Mouse (Mus musculus): ENCODE measurements around the gene Bri3bp. TPM values are rescaled to one million over a fixed set of nuclear protein-coding genes. Genes with fewer than 3 reads are reported as not detected.
"Not testable (repeated sequence)": the region's sequence is repeated elsewhere in the genome, so short reads cannot be mapped to it uniquely, and the experiment has no call there.

Gene Bri3bp
- polyA plus RNA-seq, 1 experiment from 2014 or later, result 49.3 TPM

DNA sequence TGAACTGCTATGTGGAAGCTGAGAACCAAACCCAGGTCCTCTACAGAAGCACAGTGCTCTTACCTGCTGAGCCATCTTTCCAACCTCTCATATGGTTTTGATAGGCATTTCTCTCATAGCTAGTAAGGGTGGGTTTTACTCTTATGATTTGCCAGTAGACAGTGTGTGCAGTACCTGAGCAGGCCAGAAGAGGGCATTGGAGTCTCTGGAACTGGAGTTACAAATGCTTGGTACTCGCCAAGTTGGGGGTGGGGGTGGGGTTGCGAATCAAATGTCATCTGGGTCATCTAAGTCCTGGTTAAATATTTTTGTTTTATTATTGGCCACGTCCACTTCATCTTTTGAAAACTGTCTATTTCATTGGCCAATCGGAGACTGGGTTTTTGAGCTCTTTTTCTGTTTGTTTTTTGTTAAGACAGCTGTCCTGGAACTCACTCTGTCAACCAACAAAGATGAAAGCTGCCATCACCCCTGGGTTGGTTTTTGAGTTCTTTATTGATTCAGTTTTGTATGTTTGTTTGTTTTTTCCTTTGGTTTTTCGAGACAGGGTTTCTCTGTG, 29.3 kb upstream of the Bri3bp start:
- Histone ChIP-seq H3K36me3 (peaks cover 36% of the 10 kb centered on the region), H3K9ac (no peak overlapping the region), H3K9me3 (replicated peaks) (no peaks in the 10 kb centered on the region), H3K27me3 (replicated peaks) (no peaks in the 10 kb centered on the region), H3K4me1 (replicated peaks) (peaks cover 18% of the 10 kb centered on the region), H3K4me3 (no peak overlapping the region), H3K4me2 (no peak overlapping the region), H3K27ac (ENCODE audit: poor library complexity, severe bottlenecking) (no peak overlapping the region)
- 60% methylated on average over 5 of the region's 5 CpGs for WGBS
- ATAC-seq (ENCODE audit: insufficient number of reproducible peaks, low FRiP score), result no peak

DNA sequence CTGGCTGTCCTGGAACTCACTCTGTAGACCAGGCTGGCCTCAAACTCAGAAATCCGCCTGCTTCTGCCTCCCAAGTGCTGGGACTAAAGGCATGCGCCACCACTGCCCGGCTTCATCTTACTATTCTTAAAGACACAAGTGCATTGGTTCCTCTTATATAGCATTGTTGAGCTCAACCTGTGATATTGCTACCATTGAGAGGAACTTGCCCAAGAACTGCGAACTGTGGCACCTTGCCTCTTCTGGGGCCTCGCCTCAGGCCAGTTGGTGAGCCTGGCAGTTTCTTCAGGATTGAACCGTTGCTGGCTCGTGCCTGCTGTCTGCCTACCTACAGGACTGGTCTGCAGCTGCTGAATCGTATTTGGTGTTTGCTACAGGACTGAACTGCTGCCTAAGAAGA, 28.8 kb upstream of the Bri3bp start:
- H3K27ac ChIP-seq (ENCODE audit: poor library complexity, severe bottlenecking); H3K27me3 ChIP-seq (replicated peaks); H3K9ac ChIP-seq; ATAC-seq (ENCODE audit: insufficient number of reproducible peaks, low FRiP score); H3K4me2 ChIP-seq; H3K4me3 ChIP-seq; H3K9me3 ChIP-seq (replicated peaks): not testable (repeated sequence)
- peaks cover 41% of the 10 kb centered on the region for H3K36me3 ChIP-seq
- peaks cover 13% of the 10 kb centered on the region for H3K4me1 ChIP-seq (replicated peaks)
- 84% methylated on average over 8 of the region's 8 CpGs for WGBS

DNA sequence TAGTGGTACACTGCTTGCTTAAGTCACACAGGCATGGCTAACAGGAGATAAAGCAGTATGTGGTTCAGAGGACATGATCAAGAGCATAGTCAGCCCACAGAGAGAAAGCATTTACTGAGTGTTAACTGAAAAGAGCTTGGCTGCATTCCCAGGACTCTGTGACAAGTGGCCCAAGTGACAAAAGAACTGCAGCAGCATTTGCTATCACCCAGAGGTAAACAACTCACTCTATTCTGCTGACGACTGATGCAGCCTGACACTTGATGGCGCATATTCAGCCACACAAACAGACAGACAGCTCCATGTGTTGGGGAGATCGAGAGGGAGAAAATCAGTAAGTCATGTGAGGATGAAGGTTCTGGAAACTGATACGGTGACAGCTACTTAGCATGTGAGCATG, 27.6 kb upstream of the Bri3bp start:
- peaks cover 53% of the 10 kb centered on the region for H3K36me3 ChIP-seq
- H3K4me1 ChIP-seq (replicated peaks), result peaks cover 9% of the 10 kb centered on the region; the same call in 1 of the 2 replicates
- peak; percentile 16; the same call in 1 of the 2 replicates for ATAC-seq (ENCODE audit: insufficient number of reproducible peaks, low FRiP score)
- no peak overlapping the region for H3K4me2 ChIP-seq
- 49% methylated on average over 4 of the region's 4 CpGs for WGBS
- no peak overlapping the region for H3K4me3 ChIP-seq
- no peaks in the 10 kb centered on the region for H3K27me3 ChIP-seq (replicated peaks)
- no peaks in the 10 kb centered on the region for H3K9me3 ChIP-seq (replicated peaks)
- H3K27ac ChIP-seq (ENCODE audit: poor library complexity, severe bottlenecking), result peak overlapping the region; percentile 36; the same call in 1 of the 2 replicates
- H3K9ac ChIP-seq, result no peak overlapping the region

DNA sequence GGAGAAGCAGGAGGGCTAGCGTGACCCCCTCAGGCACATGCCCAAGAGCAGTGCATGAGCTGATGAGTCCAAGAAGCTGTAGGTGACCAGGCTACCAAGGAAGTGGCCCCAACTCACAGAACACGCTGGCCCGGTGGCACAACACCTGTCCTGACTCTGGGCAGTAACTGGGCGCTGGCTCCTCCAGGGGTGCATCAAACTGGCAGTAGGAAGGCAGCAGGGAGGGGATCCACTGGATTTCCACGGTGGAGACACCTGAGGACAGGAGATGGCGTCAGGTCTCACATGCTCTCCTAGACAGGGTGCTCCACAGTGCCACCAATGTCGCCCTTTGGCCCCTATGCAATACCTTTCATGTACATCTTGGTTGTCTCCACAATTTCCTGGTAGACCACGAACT, 25.2 kb upstream of the Bri3bp start:
- 92% methylated on average over 8 of the region's 8 CpGs for WGBS
- H3K9me3 ChIP-seq (replicated peaks), result no peaks in the 10 kb centered on the region
- no peak overlapping the region for H3K27ac ChIP-seq (ENCODE audit: poor library complexity, severe bottlenecking)
- no peak overlapping the region for H3K4me3 ChIP-seq
- H3K36me3 ChIP-seq, result peaks cover 74% of the 10 kb centered on the region
- no peak overlapping the region for H3K4me2 ChIP-seq
- no peaks in the 10 kb centered on the region for H3K27me3 ChIP-seq (replicated peaks)
- ATAC-seq (ENCODE audit: insufficient number of reproducible peaks, low FRiP score), result no peak
- H3K9ac ChIP-seq, result no peak overlapping the region
- no peaks in the 10 kb centered on the region for H3K4me1 ChIP-seq (replicated peaks)

DNA sequence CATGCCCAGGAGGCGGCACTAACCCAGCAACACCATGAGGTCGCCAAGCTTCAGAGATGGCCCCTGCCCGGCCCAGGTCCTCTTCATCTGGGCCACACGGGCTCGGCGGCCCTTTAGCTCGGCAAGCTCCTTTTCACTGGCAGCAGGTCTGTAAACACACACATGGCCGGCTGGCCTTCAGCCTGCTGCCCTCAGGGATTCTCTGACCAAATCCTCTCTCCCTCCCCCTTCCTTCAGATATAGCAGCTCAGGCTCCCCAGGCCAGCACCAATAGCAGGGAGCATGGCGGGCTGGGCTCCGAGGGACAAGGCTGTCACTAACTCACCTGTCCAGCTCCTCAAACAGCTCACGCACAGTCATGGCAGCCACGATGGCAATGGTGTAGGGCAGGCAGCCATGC, 22.7 kb upstream of the Bri3bp start:
- ATAC-seq (ENCODE audit: insufficient number of reproducible peaks, low FRiP score), result no peak
- no peak overlapping the region for H3K4me3 ChIP-seq
- 89% methylated on average over 12 of the region's 12 CpGs for WGBS

DNA sequence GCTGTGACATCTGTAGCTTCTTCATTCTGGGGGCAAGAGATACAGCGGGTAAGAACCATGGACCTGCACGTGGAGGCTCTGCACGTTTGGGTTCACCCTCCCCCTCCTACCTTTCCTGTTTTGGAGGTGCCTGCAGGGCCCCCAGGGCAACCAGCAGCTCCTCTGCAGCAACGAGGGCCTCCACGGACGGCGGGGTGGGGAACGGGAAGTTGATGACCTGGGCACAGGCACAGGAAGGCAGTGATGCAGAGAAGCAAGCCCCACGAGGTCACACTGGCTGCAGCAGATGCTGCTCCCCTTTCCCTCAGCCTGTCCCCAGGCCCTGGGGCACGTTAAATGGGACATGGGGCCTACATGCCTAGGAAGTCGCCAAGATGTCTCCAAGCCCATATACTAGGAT, 22.2 kb upstream of the Bri3bp start:
- no peaks in the 10 kb centered on the region for H3K4me1 ChIP-seq (replicated peaks)
- no peaks in the 10 kb centered on the region for H3K9me3 ChIP-seq (replicated peaks)
- H3K27me3 ChIP-seq (replicated peaks), result no peaks in the 10 kb centered on the region
- H3K9ac ChIP-seq, result no peak overlapping the region
- H3K4me2 ChIP-seq, result no peak overlapping the region
- ATAC-seq (ENCODE audit: insufficient number of reproducible peaks, low FRiP score), result no peak
- H3K4me3 ChIP-seq, result no peak overlapping the region
- peaks cover 97% of the 10 kb centered on the region for H3K36me3 ChIP-seq
- no peak overlapping the region for H3K27ac ChIP-seq (ENCODE audit: poor library complexity, severe bottlenecking)
- WGBS, result 82% methylated on average over 11 of the region's 11 CpGs

More for the DNA sequence above, 22.7 kb upstream of the Bri3bp start:
- Histone ChIP-seq H3K4me2 (no peak overlapping the region), H3K27me3 (replicated peaks) (no peaks in the 10 kb centered on the region), H3K9me3 (replicated peaks) (no peaks in the 10 kb centered on the region), H3K4me1 (replicated peaks) (no peaks in the 10 kb centered on the region), H3K9ac (no peak overlapping the region), H3K27ac (ENCODE audit: poor library complexity, severe bottlenecking) (no peak overlapping the region), H3K36me3 (peaks cover 97% of the 10 kb centered on the region)

DNA sequence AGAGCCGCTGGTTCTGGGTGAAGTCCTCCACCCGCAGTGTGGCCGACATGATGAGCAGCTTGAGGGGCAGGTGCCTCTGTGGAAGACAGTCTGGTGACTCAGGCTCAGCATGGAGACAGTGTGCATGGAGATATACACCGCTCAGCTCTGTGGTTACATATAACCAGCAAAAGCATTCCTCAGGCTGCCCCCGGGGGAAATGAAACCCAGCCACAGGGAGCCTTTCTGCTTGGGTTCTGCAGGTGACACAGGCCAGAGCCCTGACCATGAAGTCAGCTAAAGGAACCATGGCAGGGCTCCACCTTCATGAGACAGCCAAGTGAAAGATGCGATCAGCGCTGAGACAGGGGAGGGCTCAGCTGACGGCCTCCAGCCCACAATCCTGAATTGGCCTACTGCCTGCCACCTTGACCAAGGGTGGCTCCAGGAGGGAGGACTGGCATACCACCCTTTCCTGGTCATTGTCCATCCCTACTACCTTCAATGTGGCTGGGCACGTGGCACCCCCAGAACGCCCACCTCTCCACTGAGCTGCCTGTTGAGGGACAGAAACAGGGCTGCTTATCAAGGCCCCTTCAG, 15.6 kb upstream of the Bri3bp start:
- Histone ChIP-seq H3K4me3 (no peak overlapping the region), H3K4me1 (replicated peaks) (peaks cover 3% of the 10 kb centered on the region; the same call in 1 of the 2 replicates), H3K27ac (ENCODE audit: poor library complexity, severe bottlenecking) (peak overlapping the region; percentile 40), H3K9ac (no peak overlapping the region), H3K36me3 (peaks cover 100% of the 10 kb centered on the region), H3K4me2 (no peak overlapping the region), H3K9me3 (replicated peaks) (no peaks in the 10 kb centered on the region), H3K27me3 (replicated peaks) (no peaks in the 10 kb centered on the region)
- WGBS, result 88% methylated on average over 10 of the region's 10 CpGs
- ATAC-seq (ENCODE audit: insufficient number of reproducible peaks, low FRiP score), result no peak

DNA sequence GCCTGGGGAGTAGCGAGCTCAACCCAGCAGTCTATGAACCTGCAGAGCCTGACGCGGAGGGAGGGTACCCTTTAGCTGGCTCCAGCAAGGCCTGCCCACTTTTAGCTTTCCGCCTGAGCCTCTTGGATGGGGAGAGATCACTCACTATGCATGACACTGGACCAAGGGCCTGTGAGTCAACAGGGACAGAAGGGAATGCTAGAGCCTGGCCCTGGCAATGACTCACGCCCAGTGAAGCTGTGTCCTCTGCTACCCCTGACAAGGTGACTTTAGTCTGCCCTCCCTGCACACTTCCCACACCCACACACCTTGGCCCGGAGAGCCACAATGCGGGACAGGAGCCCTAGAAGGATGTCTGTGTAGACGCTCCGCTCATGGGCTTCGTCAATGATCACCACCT, 15.0 kb upstream of the Bri3bp start:
- no peaks in the 10 kb centered on the region for H3K9me3 ChIP-seq (replicated peaks)
- H3K4me2 ChIP-seq, result no peak overlapping the region
- 80% methylated on average over 10 of the region's 10 CpGs for WGBS
- H3K27me3 ChIP-seq (replicated peaks), result no peaks in the 10 kb centered on the region
- peaks cover 3% of the 10 kb centered on the region; the same call in 1 of the 2 replicates for H3K4me1 ChIP-seq (replicated peaks)
- H3K9ac ChIP-seq, result no peak overlapping the region
- no peak overlapping the region for H3K4me3 ChIP-seq
- ATAC-seq (ENCODE audit: insufficient number of reproducible peaks, low FRiP score), result no peak
- H3K27ac ChIP-seq (ENCODE audit: poor library complexity, severe bottlenecking), result peak overlapping the region; percentile 40
- H3K36me3 ChIP-seq, result peaks cover 100% of the 10 kb centered on the region

DNA sequence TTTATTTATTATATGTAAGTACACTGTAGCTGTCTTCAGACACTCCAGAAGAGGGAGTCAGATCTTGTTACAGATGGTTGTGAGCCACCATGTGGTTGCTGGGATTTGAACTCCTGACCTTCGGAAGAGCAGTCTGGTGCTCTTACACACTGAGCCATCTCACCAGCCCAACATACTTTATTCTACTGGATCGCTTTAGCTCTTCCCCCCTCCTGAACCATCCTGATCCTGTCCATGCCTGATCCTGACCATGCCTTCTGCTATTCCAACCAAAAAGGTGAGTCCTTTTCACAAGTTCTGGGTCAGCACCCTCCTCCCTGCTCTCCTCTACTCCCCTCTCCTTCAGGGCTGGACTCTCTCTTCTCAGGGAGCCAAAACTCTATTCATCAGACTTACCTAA, 9.0 kb upstream of the Bri3bp start:
- not testable (repeated sequence) for H3K9me3 ChIP-seq (replicated peaks); H3K27ac ChIP-seq (ENCODE audit: poor library complexity, severe bottlenecking); H3K9ac ChIP-seq; ATAC-seq (ENCODE audit: insufficient number of reproducible peaks, low FRiP score); H3K4me2 ChIP-seq; H3K27me3 ChIP-seq (replicated peaks)
- peaks cover 16% of the 10 kb centered on the region for H3K4me1 ChIP-seq (replicated peaks)
- 0 out of 2 replicates have a peak overlapping the region, but pooled peaks have one; percentile 80 for H3K4me3 ChIP-seq
- 91% methylated on average over 2 of the region's 2 CpGs for WGBS
- H3K36me3 ChIP-seq, result peaks cover 43% of the 10 kb centered on the region

DNA sequence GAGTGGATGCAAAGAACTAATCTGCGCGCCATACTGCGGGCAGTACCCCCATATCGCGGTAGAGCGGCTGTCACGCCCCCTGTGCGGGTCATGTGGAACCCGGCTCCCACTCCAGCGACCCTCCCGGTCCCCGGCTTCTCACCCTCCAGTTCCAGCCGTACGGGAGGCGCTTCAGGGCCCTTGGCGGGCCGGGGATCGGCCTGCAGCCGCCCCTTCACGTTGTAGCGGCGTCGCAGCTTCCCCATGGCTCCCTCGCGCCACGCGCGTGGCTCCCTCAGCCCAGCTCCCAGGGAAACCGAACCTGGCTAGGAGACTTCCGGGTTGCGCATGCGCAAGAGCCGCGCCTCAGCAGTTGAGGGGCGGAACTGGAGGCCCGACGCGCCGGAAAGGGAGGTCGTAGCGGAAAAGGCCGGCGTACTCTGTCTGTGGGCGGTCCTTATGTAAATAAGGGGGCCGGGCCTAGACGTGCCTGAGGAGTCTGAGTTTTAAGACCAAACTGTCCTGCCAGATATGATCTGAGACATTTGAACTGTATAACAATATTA, 7.5 kb upstream of the Bri3bp start, which contains the start of gene Dhx37:
Gene Dhx37 (minus strand): TSS at position 329 of the 545 bp plus-strand sequence.
- peak; percentile 94 for ATAC-seq (ENCODE audit: insufficient number of reproducible peaks, low FRiP score)
- WGBS, result under 1% methylated on average over 46 of the region's 46 CpGs
- Histone ChIP-seq H3K4me1 (replicated peaks) (peaks cover 16% of the 10 kb centered on the region), H3K9ac (peak within 1 kb of the TSS; percentile 88), H3K4me3 (peak within 1 kb of the TSS; percentile 80), H3K9me3 (replicated peaks) (0 out of 2 replicates have a peak, but pooled peaks cover 2% of the 10 kb centered on the region), H3K4me2 (peak within 1 kb of the TSS; percentile 92), H3K27ac (ENCODE audit: poor library complexity, severe bottlenecking) (peak within 1 kb of the TSS; percentile 45; the same call in 1 of the 2 replicates), H3K36me3 (peaks cover 28% of the 10 kb centered on the region), H3K27me3 (replicated peaks) (no peaks in the 10 kb centered on the region)

DNA sequence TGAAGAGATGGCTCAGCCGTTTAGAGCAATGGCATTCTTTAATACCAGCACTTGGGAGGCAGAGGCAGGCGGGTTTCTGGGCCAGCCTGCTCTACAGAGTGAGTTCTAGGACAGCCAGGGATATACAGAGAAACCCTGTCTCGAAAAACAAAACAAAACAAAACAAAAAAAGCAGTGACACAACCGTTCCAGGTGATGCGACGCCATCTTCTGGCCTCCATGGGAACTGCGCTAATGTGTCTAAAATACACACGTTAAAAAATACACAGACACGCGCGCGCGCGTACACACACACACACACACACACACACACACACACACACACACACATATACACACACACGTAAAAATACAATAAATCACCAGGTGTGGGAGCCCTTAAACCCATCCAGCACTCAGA, 7.0 kb upstream of the Bri3bp start:
- Histone ChIP-seq H3K4me3 (peak overlapping the region; percentile 80), H3K4me1 (replicated peaks) (peaks cover 16% of the 10 kb centered on the region), H3K36me3 (peaks cover 23% of the 10 kb centered on the region), H3K4me2 (peak overlapping the region; percentile 92)
- not testable (repeated sequence) for H3K27me3 ChIP-seq (replicated peaks); ATAC-seq (ENCODE audit: insufficient number of reproducible peaks, low FRiP score); H3K27ac ChIP-seq (ENCODE audit: poor library complexity, severe bottlenecking); H3K9me3 ChIP-seq (replicated peaks); H3K9ac ChIP-seq
- WGBS, result 54% methylated on average over 15 of the region's 15 CpGs

Data from heart, embryonic 12.5 days (tissue).